Comparison of ENCODE assay signal across 8 mouse cellular contexts in the genomic region with DNA sequence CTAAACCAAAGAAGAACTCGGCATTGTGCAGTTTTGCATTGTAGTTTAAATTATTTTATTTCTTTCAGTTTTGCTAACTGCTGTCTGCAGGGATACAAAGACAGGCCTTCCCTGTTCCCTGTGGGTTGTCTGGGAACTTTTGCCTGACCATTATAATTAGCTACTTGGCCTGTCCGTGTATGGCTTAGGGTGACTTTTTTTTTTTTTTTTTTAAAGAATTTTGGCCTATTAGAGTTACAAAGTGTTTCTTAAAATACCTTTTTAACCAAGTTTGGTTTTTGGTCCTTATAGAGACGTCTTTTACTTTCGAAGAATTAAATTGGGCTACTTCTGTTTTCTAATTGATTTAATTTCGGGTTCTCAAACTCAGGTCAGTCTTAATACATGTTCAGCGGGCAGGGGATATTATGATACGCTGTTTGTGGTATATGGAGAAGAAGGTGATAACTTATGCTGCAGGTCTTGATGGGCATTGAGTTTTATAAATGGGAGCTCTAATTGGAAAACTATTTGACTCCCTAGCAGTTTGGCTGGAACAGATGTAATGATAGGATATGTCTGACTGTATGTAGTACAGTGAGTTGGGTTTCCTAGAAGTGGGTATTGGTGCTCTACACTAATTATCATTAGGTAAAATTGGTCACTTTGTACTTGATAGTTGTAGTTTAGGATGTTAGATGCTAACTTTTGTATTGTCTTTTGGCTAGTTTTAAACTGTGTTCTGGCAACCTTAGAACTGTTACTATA. TPM values are rescaled to one million over a fixed set of nuclear protein-coding genes. Genes with fewer than 3 reads are reported as not detected.
DNase-seq lines count a peak whose midpoint lies in the region; ATAC-seq lines count a peak whose summit lies in the region.

No protein-coding gene starts in this region.

- H3K9ac ChIP-seq in heart, embryonic 15.5 days = peak overlapping the region; percentile 99
- peak overlapping the region; percentile 99 for H3K9ac ChIP-seq in midbrain, embryonic 11.5 days (ENCODE audit: low read length)

- peak overlapping the region; percentile 95 for H3K4me3 ChIP-seq in heart, embryonic 15.5 days
- peak overlapping the region; percentile 91 for H3K4me3 ChIP-seq in midbrain, embryonic 11.5 days (ENCODE audit: low read depth, low read length)

- WGBS in heart, embryonic 15.5 days = 19% methylated on average over 7 of the region's 7 CpGs
- 32% methylated on average over 7 of the region's 7 CpGs for WGBS in midbrain, embryonic 11.5 days

- peak overlapping the region; percentile 98 for H3K27ac ChIP-seq in heart, embryonic 15.5 days
- H3K27ac ChIP-seq in midbrain, embryonic 11.5 days (ENCODE audit: low read depth, low read length) = peak overlapping the region; percentile 95

- H3K9me3 ChIP-seq in heart, embryonic 15.5 days (replicated peaks) = no peaks in the 10 kb centered on the region
- no peaks in the 10 kb centered on the region for H3K9me3 ChIP-seq in midbrain, embryonic 11.5 days (ENCODE audit: control insufficient read depth, low read length)

- no peak for DNase-seq in heart, postnatal 36 days
- peak; percentile 39 for DNase-seq in Muller cell, postnatal 12 days (ENCODE audit: inconsistent ontology term)
- DNase-seq in heart, postnatal 10 days = peak; percentile 17 to 19
- peak; percentile 90 for DNase-seq in midbrain, embryonic 11.5 days (ENCODE audit: low spot score, missing footprints)
- no peak for DNase-seq in right cerebral cortex, postnatal 4 days
- no peak for DNase-seq in testis, postnatal 10 days (ENCODE audit: low spot score)
- no peak for DNase-seq in ovary, postnatal 10 days (ENCODE audit: low spot score)

- peaks cover 12% of the 10 kb centered on the region for H3K4me1 ChIP-seq in heart, embryonic 15.5 days (replicated peaks)
- H3K4me1 ChIP-seq in midbrain, embryonic 11.5 days (ENCODE audit: control insufficient read depth, insufficient read depth, low read length) = peaks cover 7% of the 10 kb centered on the region

- no peaks in the 10 kb centered on the region for H3K27me3 ChIP-seq in heart, embryonic 15.5 days
- H3K27me3 ChIP-seq in midbrain, embryonic 11.5 days (ENCODE audit: control insufficient read depth, insufficient read depth, low read length) = no peaks in the 10 kb centered on the region

- ATAC-seq in heart, embryonic 15.5 days (replicated peaks; ENCODE audit: insufficient number of reproducible peaks, insufficient read depth, low FRiP score, low read depth) = no peak
- no peak for ATAC-seq in midbrain, embryonic 11.5 days (ENCODE audit: low FRiP score)

- intact Hi-C loops in heart, postnatal 36 days (cut with DNase I) = loop anchor here (1.0 to 5.0 kb wide), 3 partner anchors 125 to 408 kb away; a partner anchor contains a TSS
- intact Hi-C loops in heart, postnatal 10 days (cut with DNase I) = no loop called here

- peak overlapping the region; percentile 67 for H3K4me2 ChIP-seq in heart, embryonic 15.5 days
- H3K4me2 ChIP-seq in midbrain, embryonic 11.5 days = peak overlapping the region; percentile 41

- H3K36me3 ChIP-seq in heart, embryonic 15.5 days = no peaks in the 10 kb centered on the region
- H3K36me3 ChIP-seq in midbrain, embryonic 11.5 days (ENCODE audit: control insufficient read depth, insufficient read depth, low read length) = no peaks in the 10 kb centered on the region

RNA-seq across cellular contexts. Expression of a gene that starts 0.9 kb away (rescaled TPM):
- polyA plus RNA-seq in heart, embryonic 15.5 days (2015; fragmentation: Nextera tagmentation; extraction: Ambion mirVana) = 7.6 and 10.0 TPM in 2 replicates
- total RNA-seq in heart, postnatal 36 days (2021) = 10 to 100 TPM; 19.4 to 19.5 TPM
- total RNA-seq in heart, postnatal 10 days (2021) = 10 to 100 TPM; 21.7 to 24.6 TPM
- 14.4 and 15.0 TPM in 2 replicates for polyA plus RNA-seq in midbrain, embryonic 11.5 days (2014; fragmentation: Nextera tagmentation; extraction: Ambion mirVana)

Comparison
In these comparisons a context has a peak if more than half of its experiments do, and no peak if none do; other contexts are left out.
1. DNase-seq: peak in Muller cell, postnatal 12 days (single experiment), heart, postnatal 10 days (2 of 2) and midbrain, embryonic 11.5 days (single experiment); none in heart, postnatal 36 days (0 of 2), right cerebral cortex, postnatal 4 days (single experiment), testis, postnatal 10 days (single experiment) and ovary, postnatal 10 days (single experiment).